8 mouse cellular contexts compared by ENCODE assay signal in genomic region chr19:57314346-57315012, GRCm38 (mm10). TPM values are rescaled to one million over a fixed set of nuclear protein-coding genes. Genes with fewer than 3 reads are reported as not detected.
A peak's percentile ranks its signal among the peaks of the same experiment; 100 is the strongest.
DNase-seq lines count a peak whose midpoint lies in the region; ATAC-seq lines count a peak whose summit lies in the region.

TSS of gene Ablim1 (minus strand) at chr19:57314919.

- 1% methylated on average over 52 of the region's 52 CpGs for WGBS in large intestine, adult 2 months
- WGBS in liver, embryonic 15.5 days (ENCODE audit: insufficient replicate concordance): 2% methylated on average over 50 of the region's 52 CpGs

- peak within 1 kb of the TSS; percentile 55 for H3K27ac ChIP-seq in liver, embryonic 15.5 days (replicated peaks)

- H3K4me2 ChIP-seq in liver, embryonic 15.5 days: peak within 1 kb of the TSS; percentile 61

- peak; percentile 51 for DNase-seq in Muller cell, postnatal 12 days (ENCODE audit: inconsistent ontology term)
- peak; percentile 71 for DNase-seq in cerebellum, adult 11 months
- DNase-seq in heart, postnatal 4 days: peak; percentile 78
- DNase-seq in large intestine, adult 2 months (ENCODE audit: low read depth, low spot score): no peak
- DNase-seq in neural tube, embryonic 10.5 days (ENCODE audit: extremely low spot score, low spot score): peak; percentile 40
- DNase-seq in urinary bladder, postnatal 14 days (ENCODE audit: low spot score): peak; percentile 34

- peak within 1 kb of the TSS; percentile 45 for H3K9ac ChIP-seq in liver, embryonic 15.5 days

- H3K4me1 ChIP-seq in liver, embryonic 15.5 days (replicated peaks): peaks cover 10% of the 10 kb centered on the region; the same call in 1 of the 2 replicates

- no peaks in the 10 kb centered on the region for H3K9me3 ChIP-seq in liver, embryonic 15.5 days (replicated peaks)

- peak within 1 kb of the TSS; percentile 56 for H3K4me3 ChIP-seq in liver, embryonic 15.5 days (replicated peaks)

- ATAC-seq in frontal cortex, adult (ENCODE audit: low TSS enrichment): peak; percentile 65
- ATAC-seq in liver, embryonic 15.5 days (ENCODE audit: insufficient read depth): peak; percentile 64

- peaks cover 26% of the 10 kb centered on the region for H3K27me3 ChIP-seq in liver, embryonic 15.5 days

- H3K36me3 ChIP-seq in liver, embryonic 15.5 days (replicated peaks): no peaks in the 10 kb centered on the region

RNA-seq across cellular contexts. Expression of gene Ablim1, which starts in this region (rescaled TPM):
- 100 to 1,000 TPM; 312 to 353 TPM for total RNA-seq in heart, postnatal 4 days (2021)
- 14.1 and 33.5 TPM in 2 replicates for polyA plus RNA-seq in large intestine, adult 2 months (2012; rRNA removed)
- polyA plus RNA-seq in liver, embryonic 15.5 days (2015; fragmentation: Nextera tagmentation; extraction: Ambion mirVana): 9.5 and 11.3 TPM in 2 replicates
